7 mouse cellular contexts compared by ENCODE assay signal in genomic region chr13:109821725-109822412, GRCm38 (mm10).
A peak's percentile ranks its signal among the peaks of the same experiment; 100 is the strongest.
DNase-seq lines count a peak whose midpoint lies in the region; ATAC-seq and TF ChIP-seq lines count a peak whose summit lies in the region.

No protein-coding gene starts in this region.

- H3K36me3 ChIP-seq in C2C12 (ENCODE audit: control insufficient read depth, insufficient read depth): no peaks in the 10 kb centered on the region
- no peaks in the 10 kb centered on the region for H3K36me3 ChIP-seq in forebrain, postnatal 0 days (ENCODE audit: insufficient read depth)
- no peaks in the 10 kb centered on the region for H3K36me3 ChIP-seq in kidney, embryonic 14.5 days (ENCODE audit: control insufficient read depth, insufficient read depth, low read length)
- H3K36me3 ChIP-seq in midbrain, embryonic 10.5 days: no peaks in the 10 kb centered on the region

- 2% methylated on average over 8 of the region's 8 CpGs for WGBS in forebrain, postnatal 0 days
- WGBS in kidney, embryonic 14.5 days: 7% methylated on average over 8 of the region's 8 CpGs
- WGBS in midbrain, embryonic 10.5 days: 39% methylated on average over 8 of the region's 8 CpGs

- TF ChIP-seq CTCF in C2C12 (IDR thresholded peaks at IDR 0.05; ENCODE audit: control insufficient read depth, insufficient read depth, insufficient read length): no peak
- no peak for TF ChIP-seq CTCF in forebrain, postnatal 0 days (IDR thresholded peaks at IDR 0.05; ENCODE audit: low read depth)

- peaks cover 4% of the 10 kb centered on the region for H3K79me3 ChIP-seq in C2C12 (ENCODE audit: low read depth)

- peak overlapping the region; percentile 85 for H3K27ac ChIP-seq in forebrain, postnatal 0 days (ENCODE audit: low read depth, low read length)
- H3K27ac ChIP-seq in kidney, embryonic 14.5 days (ENCODE audit: low read depth, low read length): peak overlapping the region; percentile 86
- peak overlapping the region; percentile 93 for H3K27ac ChIP-seq in midbrain, embryonic 10.5 days (replicated peaks)

- peak overlapping the region; percentile 57 for H3K4me2 ChIP-seq in forebrain, postnatal 0 days (ENCODE audit: low read depth)
- H3K4me2 ChIP-seq in kidney, embryonic 14.5 days (replicated peaks; ENCODE audit: low read depth, low read length): peak overlapping the region; percentile 50

- H3K79me2 ChIP-seq in C2C12 (ENCODE audit: control insufficient read depth, insufficient read depth): peaks cover 24% of the 10 kb centered on the region

- peaks cover 17% of the 10 kb centered on the region; the same call in 1 of the 2 replicates for H3K4me1 ChIP-seq in forebrain, postnatal 0 days (ENCODE audit: insufficient read depth)
- H3K4me1 ChIP-seq in kidney, embryonic 14.5 days (ENCODE audit: control insufficient read depth, insufficient read depth, low read length): peaks cover 16% of the 10 kb centered on the region
- H3K4me1 ChIP-seq in midbrain, embryonic 10.5 days: peaks cover 55% of the 10 kb centered on the region

- DNase-seq in CD8-positive naive resting alpha-beta T cell, adult 2 months (ENCODE audit: low read depth in 2 of 2, low spot score in 2 of 2): peak; percentile 18 to 30
- no peak for DNase-seq in forebrain, postnatal 0 days
- no peak for DNase-seq in midbrain, embryonic 10.5 days (ENCODE audit: low spot score)
- no peak for DNase-seq in layer of hippocampus, adult 9-11 months
- no peak for DNase-seq in left cerebral cortex, adult 11 months (ENCODE audit: low spot score)

- no peaks in the 10 kb centered on the region for H3K27me3 ChIP-seq in C2C12 (ENCODE audit: control insufficient read depth, insufficient read depth, insufficient read length)
- H3K27me3 ChIP-seq in forebrain, postnatal 0 days (ENCODE audit: insufficient read depth, low read length): no peaks in the 10 kb centered on the region
- H3K27me3 ChIP-seq in kidney, embryonic 14.5 days (ENCODE audit: control insufficient read depth, insufficient read depth, low read length): no peaks in the 10 kb centered on the region
- no peaks in the 10 kb centered on the region for H3K27me3 ChIP-seq in midbrain, embryonic 10.5 days (ENCODE audit: low read depth, poor library complexity, severe bottlenecking)

- H3K9me3 ChIP-seq in forebrain, postnatal 0 days (ENCODE audit: low read length): no peaks in the 10 kb centered on the region
- no peaks in the 10 kb centered on the region for H3K9me3 ChIP-seq in kidney, embryonic 14.5 days (ENCODE audit: control insufficient read depth, low read length)
- no peaks in the 10 kb centered on the region for H3K9me3 ChIP-seq in midbrain, embryonic 10.5 days (replicated peaks)

- ATAC-seq in forebrain, postnatal 0 days: peak; percentile 78
- no peak; the same call in 1 of the 2 replicates for ATAC-seq in kidney, embryonic 14.5 days (ENCODE audit: low FRiP score, low TSS enrichment)

- H3K9ac ChIP-seq in forebrain, postnatal 0 days: peak overlapping the region; percentile 47
- H3K9ac ChIP-seq in kidney, embryonic 14.5 days (ENCODE audit: low read depth, low read length): peak overlapping the region; percentile 36

- H3ac ChIP-seq in C2C12 (ENCODE audit: control insufficient read depth, insufficient read length, low read depth): peak overlapping the region; percentile 31

- no peak overlapping the region for H3K4me3 ChIP-seq in C2C12 (ENCODE audit: insufficient read depth, poor library complexity, severe bottlenecking)
- H3K4me3 ChIP-seq in forebrain, postnatal 0 days (ENCODE audit: low read depth, low read length): peak overlapping the region; percentile 30
- peak overlapping the region; percentile 36 for H3K4me3 ChIP-seq in kidney, embryonic 14.5 days (ENCODE audit: low read length)
- peak overlapping the region; percentile 51 for H3K4me3 ChIP-seq in midbrain, embryonic 10.5 days

TF ChIP-seq in C2C12, 6 proteins besides CTCF, POLR2A, EP300 and RAD21:
- no peak for TF ChIP-seq MYOG (IDR thresholded peaks at IDR 0.05; ENCODE audit: control insufficient read depth, extremely low read depth, insufficient read length)
- TF ChIP-seq FOSL1 (IDR thresholded peaks at IDR 0.05; ENCODE audit: insufficient read depth, low read length, poor library complexity, severe bottlenecking): no peak
- TF ChIP-seq MYOD1 (IDR thresholded peaks at IDR 0.05; ENCODE audit: control insufficient read depth, insufficient read length, low read depth): no peak
- TF ChIP-seq USF1 (IDR thresholded peaks at IDR 0.05; ENCODE audit: low read depth): no peak
- TF ChIP-seq CEBPB (IDR thresholded peaks at IDR 0.05; ENCODE audit: low read depth): no peak
- no peak for TF ChIP-seq MAX (IDR thresholded peaks at IDR 0.05)

Comparison
In these comparisons a context has a peak if more than half of its experiments do, and no peak if none do; other contexts are left out.
1. DNase-seq: peak in CD8-positive naive resting alpha-beta T cell, adult 2 months (2 of 2); none in forebrain, postnatal 0 days (single experiment), midbrain, embryonic 10.5 days (single experiment), layer of hippocampus, adult 9-11 months (single experiment) and left cerebral cortex, adult 11 months (single experiment).
2. Peak in every context shown above with its lines, with median percentiles within 50 percentile points of each other: H3K27ac ChIP-seq.